Mouse (Mus musculus): ENCODE results near the gene Filip1l.

DNA sequence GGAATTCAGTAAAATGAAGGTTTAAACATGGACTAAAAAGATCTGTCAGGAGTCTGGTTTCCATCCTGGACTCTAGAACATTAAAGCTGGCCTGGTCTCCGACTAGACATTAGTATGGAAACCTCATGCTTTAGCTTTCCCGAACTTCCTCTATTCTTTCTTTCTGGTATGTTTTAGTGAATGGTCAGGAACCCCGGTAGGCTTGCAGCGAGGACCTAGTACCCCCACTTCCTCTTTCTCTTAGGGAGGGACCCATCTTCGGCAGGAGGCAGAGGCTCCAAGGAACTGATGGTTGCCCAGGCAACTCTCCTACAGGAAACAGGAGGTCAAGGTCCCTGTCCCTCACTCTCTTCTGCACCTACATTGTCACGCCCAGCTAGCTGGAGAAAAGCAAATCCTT lies 43.4 kb downstream of the Filip1l start:
- TF ChIP-seq POLR2A (IDR thresholded peaks at IDR 0.05; ENCODE audit: insufficient read length, low read depth) (no peak), POLR2AphosphoS2 (IDR thresholded peaks at IDR 0.05; ENCODE audit: insufficient read length, low read depth) (no peak), TCF12 (IDR thresholded peaks at IDR 0.05; ENCODE audit: insufficient read depth, poor library complexity, severe bottlenecking) (no peak), E2F4 (IDR thresholded peaks at IDR 0.05; ENCODE audit: insufficient read depth) (no peak), SRF (IDR thresholded peaks at IDR 0.05; ENCODE audit: control insufficient read depth, insufficient read length, low read depth) (no peak), USF1 (IDR thresholded peaks at IDR 0.05; ENCODE audit: low read depth) (no peak)
